Mouse (Mus musculus) left cerebral cortex, postnatal 25 days (tissue): ENCODE results near the gene Rragd. TPM values are rescaled to one million over a fixed set of nuclear protein-coding genes. Genes with fewer than 3 reads are reported as not detected.
A peak's percentile ranks its signal among the peaks of the same experiment; 100 is the strongest.
"Not testable (repeated sequence)": the region's sequence is repeated elsewhere in the genome, so short reads cannot be mapped to it uniquely, and the experiment has no call there.

ENCODE experiments used
- DNase-seq, 2 experiments: peaks; one replicate each; pipeline ENCODE4 v3.0.0; 2022; ENCODE audit warnings: low spot score in 2 of 2, mixed read lengths in 1 of 2
- intact Hi-C: fragments of 180-260 bp; cut with DNase I; formaldehyde crosslinking; loops from one replicate; pipeline ENCODE4 v1.15.1; 2025
- total RNA-seq, 2 experiments: library from RNA; stranded (reverse); gene quantifications; 2 replicates each; pipeline ENCODE4 v1.2.3; 2021

Rragd gene
- total RNA-seq: 10 to 100 TPM; 84.7 to 88.3 TPM

DNA sequence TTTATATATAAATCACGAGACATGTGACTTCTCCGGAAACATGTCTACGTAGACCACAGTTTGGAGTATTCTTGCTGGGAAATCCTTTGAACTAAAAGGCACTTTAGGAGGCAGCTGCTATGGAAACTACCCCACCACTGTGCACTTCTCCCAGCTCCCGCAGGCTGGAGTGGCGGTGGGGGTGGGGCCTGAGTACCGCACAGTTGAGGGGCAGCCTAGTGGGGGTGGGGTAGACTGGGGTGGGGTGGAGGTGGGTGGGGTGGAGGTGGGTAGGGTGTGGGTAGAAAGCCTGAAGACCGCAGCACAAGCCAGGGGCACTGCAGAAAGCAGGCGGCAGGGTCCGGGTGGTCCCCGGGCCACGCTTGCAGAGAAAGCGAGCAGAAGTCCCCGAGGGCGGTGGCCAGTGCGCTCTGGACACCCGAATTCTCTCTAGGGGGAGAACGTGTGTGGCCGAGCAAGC, at the start of gene Rragd:
Gene Rragd (plus strand): TSS at position 322 of the 460 bp plus-strand sequence.
- DNase-seq: peak in 1 of 2 experiments; percentile 45
- intact Hi-C loops: no loop called here

DNA sequence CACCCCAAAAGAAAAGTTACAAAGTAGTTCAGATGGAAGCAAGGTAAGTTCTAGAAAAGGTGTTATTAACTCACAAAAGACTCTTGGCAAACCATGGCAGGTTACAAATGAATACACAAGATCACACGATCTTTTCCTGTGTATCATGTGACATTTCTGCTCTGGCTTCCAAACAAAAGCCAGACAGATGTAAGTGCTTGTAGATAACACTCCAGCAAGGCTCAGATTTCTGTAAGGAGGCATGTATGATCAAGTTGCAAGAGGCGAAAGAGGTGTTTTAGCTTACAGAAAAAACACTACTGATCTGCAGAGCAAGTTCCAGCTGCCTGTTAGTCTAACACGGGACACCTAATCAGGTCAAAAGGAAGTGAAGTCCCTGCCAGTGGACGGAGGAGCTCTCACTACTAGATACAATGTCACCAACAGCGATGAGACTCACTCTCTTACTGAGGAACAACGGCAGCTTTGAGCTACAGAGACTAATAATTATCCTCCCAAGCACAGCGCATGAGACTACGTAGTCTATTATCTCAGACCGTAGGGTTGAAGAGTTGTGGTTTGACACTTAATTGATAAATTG, 46.0 kb upstream of the Rragd start:
- intact Hi-C loops: no loop called here

DNA sequence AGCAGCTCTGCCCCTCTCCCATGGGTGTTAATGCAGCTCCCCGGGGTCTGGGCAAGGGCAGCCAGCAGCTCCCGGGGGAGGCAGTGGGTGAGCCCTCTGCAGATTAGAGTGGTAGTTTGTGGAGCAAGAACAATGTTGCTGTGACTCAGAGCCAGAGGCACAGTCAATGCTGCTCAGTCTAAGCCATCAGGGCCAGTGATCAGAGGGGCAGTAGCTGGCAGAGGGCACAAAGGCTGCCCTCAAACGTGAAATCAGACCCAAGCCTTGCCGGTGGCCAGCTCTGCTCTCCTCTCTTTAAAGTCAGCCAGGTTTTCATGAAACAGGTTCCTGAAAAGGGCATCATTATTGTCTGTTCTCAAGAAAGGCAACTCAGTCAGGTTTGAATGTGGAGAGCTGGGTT, 43.3 kb upstream of the Rragd start:
- peak in 1 of 2 experiments; percentile 35 for DNase-seq
- intact Hi-C loops: no loop called here

More for the DNA sequence above, 46.0 kb upstream of the Rragd start:
- no peak for DNase-seq

DNA sequence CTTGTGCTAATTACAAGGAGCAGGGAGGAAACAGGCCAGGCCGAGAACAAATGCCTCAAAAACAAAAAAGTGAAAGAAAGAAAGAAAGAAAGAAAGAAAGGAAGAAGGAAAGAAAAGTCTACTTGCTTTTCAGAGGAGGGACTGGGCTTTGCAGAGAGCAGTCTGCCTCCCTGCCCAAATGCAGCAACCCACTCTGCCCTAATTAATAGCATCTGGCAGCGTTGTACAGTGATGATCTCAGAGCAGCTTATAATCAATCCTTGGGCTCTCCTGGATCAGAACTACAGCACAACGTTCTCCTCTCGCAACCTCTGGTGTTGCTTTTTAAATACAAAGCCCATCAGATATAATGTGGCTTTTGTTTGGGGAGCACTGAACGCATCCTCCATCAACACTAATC, 42.9 kb upstream of the Rragd start:
- intact Hi-C loops: loop anchor here (2.0 kb wide), 1 partner anchor 75 kb away; no protein-coding TSS in a partner anchor
- DNase-seq: no peak

DNA sequence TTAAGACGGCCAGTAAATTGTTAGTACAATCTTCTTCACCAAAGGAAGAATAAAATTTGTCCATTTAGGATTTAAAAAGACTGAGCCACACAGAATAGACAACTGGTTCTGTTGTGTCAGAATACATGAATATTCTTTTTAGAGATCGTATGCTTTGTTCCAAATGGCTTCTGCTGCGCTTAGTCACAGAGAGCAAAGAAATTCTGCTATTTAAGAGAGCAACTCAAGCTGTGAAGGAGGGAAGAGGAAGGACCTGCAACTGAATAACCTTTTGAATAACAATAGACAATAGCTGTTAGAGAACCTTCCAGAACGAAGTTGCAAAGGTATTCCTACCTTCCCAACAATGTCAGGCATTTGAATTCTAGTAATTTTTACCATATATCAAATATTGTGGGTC, 41.9 kb upstream of the Rragd start:
- intact Hi-C loops: loop anchor here (2.0 kb wide), 1 partner anchor 76 kb away; no protein-coding TSS in a partner anchor

DNA sequence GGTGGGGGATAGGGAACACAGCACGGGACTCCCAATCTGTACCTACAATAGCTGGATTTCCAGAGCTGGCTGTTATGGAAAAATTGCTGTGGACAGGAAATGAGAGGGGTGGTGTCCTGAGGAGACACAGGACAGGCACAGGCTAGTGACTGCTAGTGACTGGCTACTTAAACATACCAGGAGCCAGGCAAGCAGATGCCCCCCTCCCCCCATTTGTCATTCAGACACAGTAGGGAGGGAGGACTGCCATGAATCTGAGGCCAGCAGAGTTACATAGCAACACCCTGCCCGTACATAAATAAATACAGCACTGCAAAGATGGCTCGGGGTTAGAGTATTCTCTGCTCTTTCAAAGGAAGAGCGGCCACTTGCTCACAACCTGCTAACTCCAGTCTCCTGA, 35.2 kb upstream of the Rragd start:
- intact Hi-C loops: no loop called here
- DNase-seq: no peak

More for the DNA sequence above, 41.9 kb upstream of the Rragd start:
- peak in 1 of 2 experiments; percentile 33 for DNase-seq

DNA sequence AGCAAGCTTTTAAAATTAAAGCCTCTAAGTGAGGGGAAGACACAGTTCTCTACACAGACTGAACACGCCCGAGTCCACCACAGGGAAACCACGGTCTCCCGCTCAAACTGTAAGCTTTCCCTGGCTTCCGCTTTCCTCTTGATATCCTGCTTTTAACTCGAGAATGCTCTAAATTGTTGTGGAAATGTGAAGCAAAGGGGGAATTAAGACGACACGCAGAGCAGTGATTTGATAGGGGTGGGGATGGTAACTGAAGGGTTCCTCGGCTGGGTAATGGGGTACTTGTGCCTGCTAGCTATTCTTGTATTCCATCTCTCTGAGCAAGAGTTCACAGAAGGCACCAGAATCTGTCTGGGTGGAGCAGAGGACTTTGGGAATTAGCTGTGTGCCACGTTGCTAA, 34.1 kb upstream of the Rragd start:
- intact Hi-C loops: no loop called here
- no peak for DNase-seq

DNA sequence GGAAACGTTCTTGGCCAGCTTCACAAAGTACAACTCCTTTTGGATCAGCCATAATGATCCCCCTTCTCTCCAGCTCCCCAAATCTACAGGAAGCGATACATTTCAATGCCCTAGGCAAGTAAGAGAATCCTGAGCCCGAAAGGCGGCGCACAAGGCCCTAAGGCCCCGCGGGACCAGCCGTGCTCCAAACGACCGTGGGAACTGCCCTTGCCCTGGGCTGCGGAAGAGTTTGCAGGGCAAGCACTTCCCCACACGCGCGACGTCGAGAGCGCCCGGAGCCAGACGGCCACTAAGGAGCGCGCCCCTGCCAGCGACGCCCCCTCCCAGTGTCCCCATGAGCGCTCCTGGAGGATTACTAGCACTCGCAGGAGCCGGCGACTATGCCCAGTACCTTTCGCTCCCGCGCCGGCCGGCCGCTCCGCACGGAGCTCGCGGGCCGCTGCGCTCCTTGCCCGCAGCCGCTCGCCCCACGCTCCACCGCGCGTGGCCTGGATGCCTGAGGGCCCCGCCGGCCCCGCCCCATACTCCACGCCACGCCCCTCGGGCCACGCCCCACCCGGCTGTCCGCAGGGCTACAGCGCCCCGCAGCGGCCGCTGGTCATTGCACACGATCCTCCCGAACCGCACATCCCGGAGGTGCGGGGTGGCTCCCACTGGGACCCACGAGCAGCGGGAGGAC, 32.3 kb upstream of the Rragd start, which contains the start of gene Ankrd6:
Gene Ankrd6 (minus strand): TSS at position 486 of the 679 bp plus-strand sequence.
- intact Hi-C loops: loop anchor here (2.0 to 10.0 kb wide), 5 partner anchors 67 to 344 kb away; partner anchors contain the start of genes Lyrm2 and Pnrc1
- DNase-seq: peak; percentile 79 to 81

DNA sequence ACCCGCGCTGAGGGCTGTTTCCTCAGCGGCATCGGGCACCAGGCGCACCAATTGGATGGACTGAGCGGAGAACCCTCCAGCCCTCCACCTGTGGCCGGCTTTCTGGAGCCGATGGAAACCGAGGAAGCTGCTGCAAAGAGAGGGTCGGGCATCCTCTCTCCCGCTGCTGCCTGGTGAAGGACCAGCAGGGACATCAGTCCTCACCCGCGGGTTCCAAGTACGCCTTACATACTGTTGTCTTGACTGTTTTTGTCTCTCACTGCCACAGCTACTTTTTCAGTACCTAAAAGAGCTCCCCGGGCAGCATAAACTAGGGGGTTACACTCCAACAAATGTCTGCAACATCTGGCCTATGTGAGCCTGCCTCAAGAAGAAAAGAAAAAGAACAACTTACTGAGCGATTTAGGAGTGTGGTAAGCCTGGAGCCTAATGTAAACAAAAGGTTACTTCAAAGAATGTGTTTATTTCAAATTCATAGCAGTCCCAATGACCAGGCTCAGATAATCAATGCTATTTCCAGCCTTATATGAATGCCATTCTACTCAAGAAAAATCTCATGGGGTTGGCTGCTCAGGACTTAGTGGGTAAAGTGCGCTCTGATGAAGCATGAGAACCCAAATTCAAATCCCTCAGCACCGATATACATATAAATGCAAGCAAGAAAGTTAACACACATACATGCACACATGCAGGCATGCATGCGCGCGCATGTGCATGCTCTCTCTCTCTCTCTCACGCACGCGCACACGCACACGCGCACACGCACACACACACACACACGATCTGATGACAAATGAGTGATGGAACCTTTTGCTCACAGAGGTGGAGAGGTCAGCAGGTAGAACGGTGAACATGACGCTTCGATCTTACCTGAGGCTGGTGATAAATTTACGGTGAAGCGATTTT, 31.5 kb upstream of the Rragd start:
- no peak for DNase-seq
- intact Hi-C loops: loop anchor here (2.0 to 10.0 kb wide), 5 partner anchors 66 to 344 kb away; partner anchors contain the start of genes Lyrm2 and Pnrc1

DNA sequence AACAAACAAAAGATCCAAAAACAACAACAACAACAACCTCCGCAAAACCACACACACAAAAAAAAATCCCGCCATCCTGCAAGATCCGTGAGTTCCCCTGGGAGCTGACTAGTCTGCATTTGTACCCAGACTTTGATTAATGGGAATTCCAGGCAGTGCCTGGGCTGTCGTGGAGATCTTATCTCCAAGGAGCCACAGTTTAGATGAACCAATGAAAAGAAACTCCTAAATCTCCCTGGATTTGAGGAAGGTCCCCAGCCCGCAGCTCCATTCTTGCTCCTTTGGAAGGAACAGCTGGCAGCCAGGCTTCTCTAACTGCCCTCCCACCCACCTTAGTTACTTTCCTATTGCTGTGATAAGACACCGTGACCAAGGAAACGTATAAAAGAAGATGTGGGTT, 30.2 kb upstream of the Rragd start:
- DNase-seq: no peak
- intact Hi-C loops: loop anchor here (5.0 to 10.0 kb wide), 4 partner anchors 65 to 342 kb away; partner anchors contain the start of gene Pnrc1

DNA sequence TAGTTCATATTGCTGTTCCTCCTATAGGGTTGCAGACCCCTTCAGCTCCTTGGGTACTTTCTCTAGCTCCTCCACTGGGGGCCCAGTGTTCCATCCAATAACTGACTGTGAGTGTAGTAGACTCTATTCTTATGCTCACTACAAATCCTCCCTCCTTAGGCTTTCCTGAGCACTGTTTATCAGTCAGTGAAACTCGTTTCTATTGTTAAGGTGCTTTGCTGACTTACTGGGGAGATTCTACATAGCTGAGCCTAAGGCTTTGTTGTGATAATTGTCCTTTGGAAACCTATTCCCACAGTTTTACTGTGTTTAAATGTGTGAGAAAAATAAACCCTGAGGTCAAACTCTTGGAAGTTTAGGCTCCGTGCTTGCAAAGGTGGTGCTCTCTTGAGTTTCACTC, 26.4 kb upstream of the Rragd start:
- intact Hi-C loops: loop anchor here (10.0 kb wide), 2 partner anchors 158 to 338 kb away; partner anchors contain the start of gene Pnrc1
- no peak for DNase-seq

DNA sequence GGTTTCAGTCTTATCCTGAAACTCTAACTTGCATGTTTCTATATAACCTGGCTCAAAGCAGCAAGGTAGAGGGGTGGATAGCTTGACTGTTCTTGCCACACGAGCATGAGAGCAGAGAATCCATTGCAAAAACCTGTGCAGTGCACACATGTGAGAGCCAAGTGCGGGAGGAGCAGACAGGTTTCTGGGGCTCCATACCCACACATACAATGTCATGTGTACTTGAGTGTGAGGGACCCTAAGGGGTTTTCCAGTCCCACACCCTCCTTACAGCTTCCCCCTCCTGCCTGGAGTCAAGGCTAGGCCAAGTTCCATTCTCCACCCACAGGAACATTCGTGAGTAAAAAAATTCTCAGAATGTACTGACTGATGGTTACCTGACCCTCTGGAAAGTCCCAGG, 21.4 kb upstream of the Rragd start:
- DNase-seq: no peak
- intact Hi-C loops: no loop called here

DNA sequence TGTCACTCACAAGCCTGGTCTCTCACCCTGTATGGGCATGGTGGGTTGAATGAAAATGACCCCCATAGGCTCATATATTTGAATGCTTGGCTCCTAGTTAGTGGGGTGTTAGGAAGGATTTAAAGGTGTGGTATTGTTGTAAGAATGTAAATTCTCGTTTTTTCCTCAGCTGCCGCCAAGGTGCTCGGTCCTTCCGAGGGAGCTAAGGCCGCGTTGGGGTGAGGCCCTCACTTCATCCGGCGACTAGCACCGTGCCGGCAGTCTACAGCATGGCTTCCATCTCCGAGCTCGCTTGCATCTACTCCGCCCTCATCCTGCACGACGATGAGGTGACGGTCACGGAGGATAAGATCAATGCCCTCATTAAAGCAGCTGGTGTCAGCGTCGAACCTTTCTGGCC, 18.2 kb upstream of the Rragd start:
- DNase-seq, intact Hi-C loops: not testable (repeated sequence)

DNA sequence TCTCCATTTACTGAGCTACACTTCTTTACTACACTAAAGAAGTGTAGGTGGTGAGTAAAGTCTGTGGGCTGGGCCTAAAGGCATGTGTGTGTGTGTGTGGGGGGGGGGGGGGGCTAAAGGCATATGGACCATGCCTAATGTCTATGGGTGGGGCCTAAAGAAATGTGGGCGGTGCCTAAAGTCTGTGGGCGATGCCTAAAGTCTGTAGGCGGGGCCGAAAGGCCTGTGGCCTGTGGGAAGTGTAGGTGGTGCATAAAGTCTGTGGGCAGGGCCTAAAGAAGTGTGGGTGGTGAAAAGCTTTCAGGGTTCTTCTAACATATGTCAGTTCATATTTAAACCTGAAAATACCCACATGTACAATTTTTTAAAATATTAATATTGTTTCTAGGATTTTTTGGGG, 5.5 kb upstream of the Rragd start:
- intact Hi-C loops: no loop called here
- no peak for DNase-seq

DNA sequence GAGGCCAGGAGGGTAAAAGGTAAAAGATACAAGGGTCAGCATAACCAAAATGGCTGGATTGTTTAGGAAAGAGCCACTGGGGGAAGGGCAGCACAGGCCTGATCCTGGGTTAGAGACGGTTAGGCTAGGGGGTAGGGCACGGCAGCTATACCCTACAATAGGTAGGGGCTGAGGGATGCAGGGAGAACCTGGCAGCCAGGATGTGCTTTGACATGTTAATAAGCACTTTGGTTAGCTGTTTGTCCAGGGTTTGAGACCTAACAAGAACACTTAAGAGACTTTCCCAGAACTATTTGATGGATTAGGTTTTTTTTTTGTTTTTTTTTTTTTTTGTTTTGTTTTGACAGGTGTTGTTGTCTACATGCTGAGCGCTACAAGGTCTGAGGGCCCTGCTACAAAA, 2.8 kb upstream of the Rragd start:
- intact Hi-C loops: no loop called here
- no peak for DNase-seq

DNA sequence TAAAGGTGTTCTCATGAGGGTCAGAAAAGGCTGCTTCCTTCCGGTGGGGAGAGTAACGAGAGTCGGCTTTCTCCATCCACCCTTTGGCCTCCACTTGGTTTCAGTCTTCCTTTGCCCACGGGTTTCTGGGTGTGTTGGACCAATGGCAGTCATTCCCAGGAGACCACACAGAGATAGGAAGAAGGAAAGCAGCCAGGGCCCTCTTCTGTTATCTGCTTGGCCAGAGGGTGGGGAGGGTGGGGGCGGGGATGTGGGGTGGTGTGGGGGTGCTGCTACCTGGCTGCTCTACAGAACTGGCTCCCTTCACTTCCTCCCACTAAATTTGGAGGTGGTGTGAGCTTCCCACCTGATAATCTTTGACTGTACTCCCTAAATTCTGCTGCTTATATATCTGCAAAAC, 1.2 kb upstream of the Rragd start:
- DNase-seq: no peak
- intact Hi-C loops: no loop called here

DNA sequence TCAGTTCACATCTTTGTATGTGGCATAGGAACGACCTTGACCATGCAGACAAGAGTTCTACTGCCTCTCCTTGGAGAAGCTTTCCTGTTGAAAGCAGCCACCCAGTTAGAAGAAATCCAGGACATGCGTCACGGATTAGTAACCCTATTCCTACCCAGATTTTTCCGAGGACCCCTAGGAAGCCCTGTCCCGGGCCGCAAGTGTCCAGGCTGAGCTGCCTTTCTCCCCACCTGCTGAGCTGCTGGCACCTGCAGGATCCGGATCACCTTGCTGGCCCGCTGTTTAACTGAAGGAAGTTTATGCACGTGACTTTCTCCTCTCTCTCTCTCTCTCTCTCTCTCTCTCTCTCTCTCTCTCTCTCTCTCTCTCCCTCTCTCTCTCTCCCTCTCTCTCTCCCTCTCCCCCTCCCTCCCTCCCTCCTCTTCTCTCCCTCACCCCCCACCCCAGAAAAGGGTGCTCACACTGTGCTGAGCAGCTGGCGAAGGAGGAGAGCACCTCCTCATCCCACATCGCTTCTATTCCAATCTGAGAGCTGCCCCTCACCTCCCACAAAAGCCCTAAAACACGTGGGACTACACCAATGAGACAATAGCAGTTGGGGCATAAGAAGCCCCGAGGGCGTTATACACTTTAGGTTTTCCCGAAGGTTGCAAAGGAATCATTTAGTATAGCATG, 659 bp upstream of the Rragd start:
- intact Hi-C loops: no loop called here
- DNase-seq: peak; percentile 16 to 77

DNA sequence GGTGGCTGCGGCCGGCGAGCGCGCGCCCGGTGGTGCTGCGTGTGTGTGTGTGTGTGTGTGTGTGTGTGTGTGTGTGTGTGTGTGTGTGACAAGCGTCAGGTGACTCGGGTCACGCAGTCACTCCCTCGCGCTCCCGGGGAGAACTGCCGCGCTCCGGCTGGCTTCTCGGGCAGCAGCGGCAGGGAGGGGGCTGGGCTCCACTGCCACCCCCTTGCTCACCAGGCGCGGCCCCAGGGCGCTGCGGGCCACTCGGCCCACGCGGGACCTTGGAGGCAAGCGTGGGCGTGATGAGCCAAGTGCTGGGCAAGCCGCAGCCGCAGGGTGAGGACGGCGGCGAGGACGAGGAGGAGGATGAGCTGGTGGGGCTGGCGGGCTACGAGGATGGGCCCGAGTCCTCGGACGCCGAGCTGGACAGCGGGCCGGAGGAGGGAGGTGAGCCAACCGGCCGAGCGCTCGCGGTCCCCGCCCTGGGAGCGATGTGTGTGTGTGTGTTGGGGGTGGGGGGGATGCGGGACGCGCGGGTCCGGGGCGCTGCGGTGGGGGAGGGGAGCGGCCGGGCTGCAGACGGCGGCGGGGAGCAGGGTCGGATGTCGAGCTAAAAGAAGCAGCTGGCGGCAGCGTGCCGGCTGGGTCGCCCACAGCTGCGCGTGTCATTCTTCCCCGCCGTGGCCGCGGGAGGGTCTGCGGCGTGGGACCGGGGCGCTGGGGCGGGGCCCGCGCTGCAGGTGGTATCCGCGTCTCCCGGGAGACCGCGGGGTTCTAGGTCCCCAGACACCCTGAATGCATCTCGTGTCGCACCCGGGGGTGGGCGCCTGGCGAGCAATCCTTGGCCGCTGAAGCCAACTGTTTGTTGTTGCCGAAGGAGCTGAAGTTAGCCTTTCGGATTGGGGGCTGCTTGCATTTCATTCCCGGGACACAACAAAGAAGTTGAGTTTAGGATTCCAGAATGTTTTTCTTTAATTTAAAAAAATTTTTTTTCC, 629 bp downstream of the Rragd start:
- intact Hi-C loops: no loop called here
- DNase-seq: peak; percentile 61 to 68
